Mouse (Mus musculus) G1E (cell line): ENCODE results near the gene Sbno2.

Source experiments
- CTCF ChIP-seq: IDR thresholded peaks from 2 replicates; pipeline ENCODE4 v1.5.1; 2012; ENCODE audit warnings: low read depth, low read length, inconsistent platforms, mixed read lengths
- POLR2AphosphoS5 ChIP-seq: IDR thresholded peaks from 2 replicates; pipeline ENCODE4 v1.6.1; 2012; ENCODE audit warnings: low read depth, low read length, inconsistent platforms; ENCODE audit not compliant: insufficient replicate concordance

DNA sequence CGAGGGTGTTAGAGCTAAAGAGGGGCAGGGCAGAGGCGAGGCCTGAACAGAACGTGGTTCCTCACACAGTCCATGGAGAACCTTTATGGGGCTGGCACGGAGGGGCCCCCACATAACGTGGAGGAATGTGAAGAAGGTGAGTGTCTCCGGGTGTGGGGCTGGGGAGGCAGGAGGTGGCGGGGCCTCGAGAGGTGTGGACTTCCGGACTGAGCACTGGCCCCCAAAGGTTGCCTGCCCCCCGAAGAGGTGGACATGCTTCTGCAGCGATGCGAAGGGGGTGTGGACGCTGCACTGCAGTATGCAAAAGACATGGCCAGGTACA is 84.1 kb downstream of the Sbno2 start:
- TF ChIP-seq CTCF (no peak), POLR2AphosphoS5 (no peak)
